Mouse (Mus musculus) retina, postnatal 1 day (tissue): ENCODE measurements at regions not wholly inside any gene's neighbourhood (a gene's known extent, or its start where the extent isn't known, plus 50 kb on each side); places are given as distances from the start of the nearest gene placed in this dataset.

Experiments used
- DNase-seq: peaks from one replicate; pipeline ENCODE4 v3.0.0-alpha.2; 2012

- DNase-seq: no peak
Observed at GRCm38 (mm10) chr13:113736468-113736867, 57.8 kb upstream of the Arl15 start.

- no peak for DNase-seq
Observed at GRCm38 (mm10) chr13:113735611-113736285, 58.6 kb upstream of the Arl15 start.

GRCm38 (mm10) chr13:113734134-113734794 lies 60.0 kb upstream of the Arl15 start:
- DNase-seq: peak; percentile 67

- no peak for DNase-seq
Observed at GRCm38 (mm10) chr13:113733734-113734133, 60.6 kb upstream of the Arl15 start.

GRCm38 (mm10) chr13:113730776-113731400 lies 63.4 kb upstream of the Arl15 start:
- no peak for DNase-seq

- no peak for DNase-seq
Observed at GRCm38 (mm10) chr13:113730062-113730775, 64.1 kb upstream of the Arl15 start.

- no peak for DNase-seq
Observed at GRCm38 (mm10) chr13:113729574-113729973, 64.7 kb upstream of the Arl15 start.

GRCm38 (mm10) chr13:113728111-113728510 lies 64.6 kb upstream of the Hspb3 start:
- peak; percentile 41 for DNase-seq

GRCm38 (mm10) chr13:113724881-113725837 lies 61.7 kb upstream of the Hspb3 start:
- DNase-seq: no peak

GRCm38 (mm10) chr13:113715231-113715630 lies 51.8 kb upstream of the Hspb3 start:
- no peak for DNase-seq

GRCm38 (mm10) chr13:113713844-113714243 lies 50.4 kb upstream of the Hspb3 start:
- no peak for DNase-seq
